Mouse (Mus musculus) heart, embryonic 11.5 days (tissue): ENCODE results near the gene Ctnnb1. TPM values are rescaled to one million over a fixed set of nuclear protein-coding genes. Genes with fewer than 3 reads are reported as not detected.
A peak's percentile ranks its signal among the peaks of the same experiment; 100 is the strongest.

Source experiments
- ATAC-seq: fragments of 200-750 bp; cut with Nextera tagmentation; replicated peaks from 2 replicates; pipeline ENCODE4 v1.8.0; 2017; ENCODE audit warnings: moderate library complexity; ENCODE audit not compliant: insufficient number of reproducible peaks, low FRiP score, low TSS enrichment
- H3K27ac ChIP-seq: fragments of 300-500 bp; sonication (generic); 2 replicates; pipeline ENCODE4 v1.5.1; 2014; ENCODE audit warnings: mild to moderate bottlenecking, low read depth, low read length
- H3K27me3 ChIP-seq: fragments of 300-500 bp; sonication (generic); 2 replicates; pipeline ENCODE4 v1.6.1; 2014; ENCODE audit warnings: mild to moderate bottlenecking, low read length, mixed read lengths; ENCODE audit not compliant: control insufficient read depth, insufficient read depth
- H3K36me3 ChIP-seq: fragments of 300-500 bp; sonication (generic); 2 replicates; pipeline ENCODE4 v1.6.1; 2014; ENCODE audit warnings: mild to moderate bottlenecking, low read length, moderate library complexity, mixed read lengths; ENCODE audit not compliant: control insufficient read depth, insufficient read depth
- H3K4me1 ChIP-seq: fragments of 300-500 bp; sonication (generic); 2 replicates; pipeline ENCODE4 v1.6.1; 2014; ENCODE audit warnings: low read length; ENCODE audit not compliant: control insufficient read depth, insufficient read depth
- H3K4me2 ChIP-seq: fragments of 300-500 bp; sonication (generic); 2 replicates; pipeline ENCODE4 v1.6.1; 2014; ENCODE audit warnings: mild to moderate bottlenecking, moderate library complexity
- H3K4me3 ChIP-seq: fragments of 300-500 bp; sonication (generic); 2 replicates; pipeline ENCODE4 v1.5.1; 2014; ENCODE audit warnings: low read depth, low read length
- H3K9ac ChIP-seq: fragments of 300-500 bp; sonication (generic); 2 replicates; pipeline ENCODE4 v1.6.1; 2014; ENCODE audit warnings: mild to moderate bottlenecking, low read depth, low read length, moderate library complexity
- H3K9me3 ChIP-seq: fragments of 300-500 bp; sonication (generic); replicated peaks from 2 replicates; pipeline ENCODE4 v1.6.1; 2016; ENCODE audit warnings: low read length; ENCODE audit not compliant: control insufficient read depth
- WGBS: fragments of 180-500 bp; shearing (Covaris S2); extraction: QIAGEN DNeasy Blood & Tissue Kit; methylation state at CpG from one replicate; pipeline ENCODE4 v1.1.7; 2014; ENCODE audit not compliant: insufficient replicate concordance; 5-methylcytosine and 5-hydroxymethylcytosine counted together
- polyA plus RNA-seq: library from polyadenylated mRNA; unstranded; fragments of >200 nt; fragmentation: Nextera tagmentation; extraction: Ambion mirVana; gene quantifications from 2 replicates; pipeline ENCODE4 v1.2.1, GENCODE M21; 2014

Gene Ctnnb1
- polyA plus RNA-seq, 1 experiment from 2014 or later: 433 TPM

GRCm38 (mm10) chr9:120960611-120961010 is 31.6 kb downstream of the Ctnnb1 start:
- no peak overlapping the region for H3K27ac ChIP-seq
- peaks cover 70% of the 10 kb centered on the region for H3K36me3 ChIP-seq
- H3K9me3 ChIP-seq: no peaks in the 10 kb centered on the region
- peaks cover 44% of the 10 kb centered on the region for H3K4me1 ChIP-seq
- H3K27me3 ChIP-seq: no peaks in the 10 kb centered on the region
- no peak for ATAC-seq
- no peak overlapping the region for H3K9ac ChIP-seq
- WGBS: 68% methylated on average over 4 of the region's 4 CpGs
- H3K4me3 ChIP-seq: no peak overlapping the region
- H3K4me2 ChIP-seq: no peak overlapping the region

GRCm38 (mm10) chr9:120961466-120961865 is 32.5 kb downstream of the Ctnnb1 start:
- Histone ChIP-seq H3K9ac (no peak overlapping the region), H3K4me3 (no peak overlapping the region), H3K4me2 (no peak overlapping the region), H3K27me3 (no peaks in the 10 kb centered on the region), H3K27ac (no peak overlapping the region), H3K4me1 (peaks cover 50% of the 10 kb centered on the region), H3K9me3 (no peaks in the 10 kb centered on the region), H3K36me3 (peaks cover 71% of the 10 kb centered on the region)
- WGBS: 62% methylated on average over 3 of the region's 3 CpGs
- ATAC-seq: no peak

GRCm38 (mm10) chr9:120961969-120962700 is 33.1 kb downstream of the Ctnnb1 start:
- 86% methylated on average over 3 of the region's 3 CpGs for WGBS
- H3K36me3 ChIP-seq: peaks cover 70% of the 10 kb centered on the region
- H3K4me3 ChIP-seq: no peak overlapping the region
- H3K9ac ChIP-seq: no peak overlapping the region
- no peaks in the 10 kb centered on the region for H3K9me3 ChIP-seq
- H3K27me3 ChIP-seq: no peaks in the 10 kb centered on the region
- H3K4me2 ChIP-seq: no peak overlapping the region
- H3K4me1 ChIP-seq: peaks cover 50% of the 10 kb centered on the region
- no peak overlapping the region for H3K27ac ChIP-seq
- no peak for ATAC-seq

- Histone ChIP-seq H3K9me3 (no peaks in the 10 kb centered on the region), H3K27me3 (no peaks in the 10 kb centered on the region), H3K9ac (no peak overlapping the region), H3K4me2 (no peak overlapping the region), H3K36me3 (peaks cover 65% of the 10 kb centered on the region), H3K4me3 (no peak overlapping the region), H3K4me1 (peaks cover 50% of the 10 kb centered on the region), H3K27ac (peak overlapping the region; percentile 29; the same call in 1 of the 2 replicates)
- WGBS: 87% methylated on average over 4 of the region's 4 CpGs
- no peak for ATAC-seq
Measured at GRCm38 (mm10) chr9:120963104-120963503, 34.1 kb downstream of the Ctnnb1 start.

- H3K27me3 ChIP-seq: no peaks in the 10 kb centered on the region
- no peak for ATAC-seq
- no peaks in the 10 kb centered on the region for H3K9me3 ChIP-seq
- H3K9ac ChIP-seq: no peak overlapping the region
- H3K4me1 ChIP-seq: peaks cover 50% of the 10 kb centered on the region
- 81% methylated on average over 3 of the region's 3 CpGs for WGBS
- no peak overlapping the region for H3K4me2 ChIP-seq
- H3K27ac ChIP-seq: no peak overlapping the region
- peaks cover 64% of the 10 kb centered on the region for H3K36me3 ChIP-seq
- no peak overlapping the region for H3K4me3 ChIP-seq
Measured at GRCm38 (mm10) chr9:120963720-120964119, 34.7 kb downstream of the Ctnnb1 start.

GRCm38 (mm10) chr9:120964224-120964623 is 35.2 kb downstream of the Ctnnb1 start:
- WGBS: 76% methylated on average over 5 of the region's 5 CpGs
- Histone ChIP-seq H3K27ac (no peak overlapping the region), H3K9ac (no peak overlapping the region), H3K4me3 (no peak overlapping the region), H3K27me3 (no peaks in the 10 kb centered on the region), H3K4me2 (no peak overlapping the region), H3K4me1 (peaks cover 50% of the 10 kb centered on the region), H3K36me3 (peaks cover 64% of the 10 kb centered on the region), H3K9me3 (no peaks in the 10 kb centered on the region)
- no peak for ATAC-seq

GRCm38 (mm10) chr9:120965007-120965406 is 36.0 kb downstream of the Ctnnb1 start:
- ATAC-seq: no peak
- Histone ChIP-seq H3K27ac (no peak overlapping the region), H3K9me3 (no peaks in the 10 kb centered on the region), H3K9ac (no peak overlapping the region), H3K4me1 (peaks cover 50% of the 10 kb centered on the region), H3K4me3 (no peak overlapping the region), H3K36me3 (peaks cover 61% of the 10 kb centered on the region), H3K27me3 (no peaks in the 10 kb centered on the region), H3K4me2 (no peak overlapping the region)
- 87% methylated on average over 10 of the region's 10 CpGs for WGBS

GRCm38 (mm10) chr9:120973026-120973515 is 44.1 kb downstream of the Ctnnb1 start:
- Histone ChIP-seq H3K9ac (no peak overlapping the region), H3K4me3 (no peak overlapping the region), H3K27me3 (no peaks in the 10 kb centered on the region), H3K4me2 (no peak overlapping the region), H3K9me3 (no peaks in the 10 kb centered on the region), H3K36me3 (peaks cover 12% of the 10 kb centered on the region), H3K4me1 (no peaks in the 10 kb centered on the region), H3K27ac (no peak overlapping the region)
- no peak for ATAC-seq
- 67% methylated on average over 6 of the region's 6 CpGs for WGBS

GRCm38 (mm10) chr9:120974209-120974608 is 45.2 kb downstream of the Ctnnb1 start:
- peaks cover 2% of the 10 kb centered on the region; the same call in 1 of the 2 replicates for H3K36me3 ChIP-seq
- no peak overlapping the region for H3K4me2 ChIP-seq
- ATAC-seq: 0 out of 2 replicates have a peak, but pooled peaks have one; percentile 25
- no peaks in the 10 kb centered on the region for H3K9me3 ChIP-seq
- no peaks in the 10 kb centered on the region for H3K4me1 ChIP-seq
- no peak overlapping the region for H3K9ac ChIP-seq
- 73% methylated on average over 2 of the region's 2 CpGs for WGBS
- H3K27ac ChIP-seq: no peak overlapping the region
- no peaks in the 10 kb centered on the region for H3K27me3 ChIP-seq
- H3K4me3 ChIP-seq: no peak overlapping the region
